Mouse (Mus musculus) midbrain, embryonic 16.5 days (tissue): Measurements from ENCODE around the gene Tex22. TPM values are rescaled to one million over a fixed set of nuclear protein-coding genes. Genes with fewer than 3 reads are reported as not detected.

Experiments used
- ATAC-seq: fragments of 200-750 bp; cut with Nextera tagmentation; 2 replicates; pipeline ENCODE4 v1.8.0; 2017; ENCODE audit warnings: moderate TSS enrichment
- H3K27ac ChIP-seq: fragments of 300-500 bp; sonication (generic); 2 replicates; pipeline ENCODE4 v1.5.1; 2014; ENCODE audit warnings: mild to moderate bottlenecking, low read length, mixed read lengths
- H3K27me3 ChIP-seq: fragments of 300-500 bp; sonication (generic); 2 replicates; pipeline ENCODE4 v1.6.1; 2014; ENCODE audit warnings: low read depth, low read length, mixed read lengths; ENCODE audit not compliant: control insufficient read depth, insufficient read depth
- H3K36me3 ChIP-seq: fragments of 300-500 bp; sonication (generic); 2 replicates; pipeline ENCODE4 v1.6.1; 2014; ENCODE audit warnings: mild to moderate bottlenecking, low read length, moderate library complexity, mixed read lengths; ENCODE audit not compliant: control insufficient read depth, insufficient read depth
- H3K4me1 ChIP-seq: fragments of 300-500 bp; sonication (generic); 2 replicates; pipeline ENCODE4 v1.6.1; 2014; ENCODE audit warnings: mild to moderate bottlenecking, low read length, mixed read lengths; ENCODE audit not compliant: control insufficient read depth, insufficient read depth
- H3K4me2 ChIP-seq: fragments of 300-500 bp; sonication (generic); 2 replicates; pipeline ENCODE4 v1.6.1; 2014; ENCODE audit warnings: mild to moderate bottlenecking, low read length, mixed read lengths
- H3K4me3 ChIP-seq: fragments of 300-500 bp; sonication (generic); 2 replicates; pipeline ENCODE4 v1.5.1; 2014; ENCODE audit warnings: low read depth, mild to moderate bottlenecking, low read length, moderate library complexity, mixed read lengths
- H3K9ac ChIP-seq: fragments of 300-500 bp; sonication (generic); 2 replicates; pipeline ENCODE4 v1.6.1; 2014; ENCODE audit warnings: low read depth, low read length, mixed read lengths
- H3K9me3 ChIP-seq: fragments of 300-500 bp; sonication (generic); replicated peaks from 2 replicates; pipeline ENCODE4 v1.6.1; 2014; ENCODE audit warnings: mild to moderate bottlenecking, low read length, mixed read lengths; ENCODE audit not compliant: control insufficient read depth, poor library complexity, severe bottlenecking
- WGBS: fragments of 180-500 bp; shearing (Covaris S2); extraction: QIAGEN DNeasy Blood & Tissue Kit; methylation state at CpG from one replicate; pipeline ENCODE4 v1.1.7; 2014; 5-methylcytosine and 5-hydroxymethylcytosine counted together
- polyA plus RNA-seq: library from polyadenylated mRNA; unstranded; fragments of >200 nt; fragmentation: Nextera tagmentation; extraction: Ambion mirVana; gene quantifications from 2 replicates; pipeline ENCODE4 v1.2.1, GENCODE M21; 2015

The Tex22 gene
- polyA plus RNA-seq, 1 experiment from 2014 or later, result not detected

DNA sequence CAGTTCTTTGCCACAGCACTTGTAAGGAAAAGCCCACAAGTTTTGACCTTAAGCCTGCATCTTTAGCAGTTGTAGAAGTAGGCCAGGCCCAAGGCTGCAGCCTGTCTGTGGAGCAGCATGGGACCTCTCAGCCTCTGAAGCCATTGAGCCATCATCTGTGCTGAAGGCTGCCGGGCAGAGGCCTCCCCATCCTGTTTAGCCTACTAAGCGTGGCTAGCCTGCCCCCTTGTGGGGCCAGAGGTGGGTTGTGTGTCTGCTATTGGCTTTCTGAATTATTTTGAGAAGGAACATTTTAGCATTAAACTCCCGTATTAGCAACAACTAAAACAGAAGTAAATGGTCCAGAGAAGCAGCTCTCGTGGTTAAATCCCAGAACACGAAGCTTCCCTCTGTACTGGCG, 28.2 kb downstream of the Tex22 start:
- no peaks in the 10 kb centered on the region; the same call in 1 of the 2 replicates for H3K9me3 ChIP-seq
- H3K4me1 ChIP-seq, result peaks cover 25% of the 10 kb centered on the region
- no peak overlapping the region for H3K27ac ChIP-seq
- no peaks in the 10 kb centered on the region for H3K36me3 ChIP-seq
- WGBS, result 53% methylated on average over 6 of the region's 6 CpGs
- peak overlapping the region; percentile 16; the same call in 1 of the 2 replicates for H3K9ac ChIP-seq
- ATAC-seq, result peak; percentile 29; the same call in 1 of the 2 replicates
- H3K4me3 ChIP-seq, result no peak overlapping the region
- no peaks in the 10 kb centered on the region for H3K27me3 ChIP-seq
- H3K4me2 ChIP-seq, result no peak overlapping the region

DNA sequence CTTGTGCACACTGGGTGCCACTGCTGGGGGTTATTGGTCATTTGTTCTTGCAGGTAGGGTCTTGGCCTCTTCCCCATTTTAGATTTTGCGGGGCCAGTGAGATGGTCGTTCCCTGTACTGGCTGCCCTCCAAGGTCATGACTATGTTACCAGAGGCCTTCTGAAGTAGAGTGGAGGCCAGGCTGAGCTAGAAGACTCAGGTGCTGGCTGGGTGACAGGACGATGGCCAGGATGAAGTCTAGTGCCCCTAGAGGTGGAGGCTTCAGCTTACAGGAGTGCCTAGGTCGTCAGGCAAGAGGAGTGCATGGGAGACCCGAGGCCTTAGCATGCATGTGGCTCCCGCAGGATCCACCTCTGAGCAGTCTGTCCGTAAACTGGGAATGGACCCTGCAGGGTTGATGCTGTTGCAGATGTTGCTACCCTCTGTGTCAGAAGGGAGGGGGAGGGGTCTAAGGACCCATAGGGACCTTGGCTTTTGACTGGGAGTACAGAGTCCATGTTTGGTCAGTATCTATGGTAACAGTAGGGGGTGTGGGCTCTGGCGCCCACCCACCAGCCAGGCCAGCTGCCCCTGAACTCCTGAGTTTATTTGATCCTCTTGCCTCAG, 29.6 kb downstream of the Tex22 start:
- Histone ChIP-seq H3K27me3 (no peaks in the 10 kb centered on the region), H3K36me3 (no peaks in the 10 kb centered on the region), H3K9ac (no peak overlapping the region), H3K4me3 (no peak overlapping the region), H3K27ac (no peak overlapping the region), H3K4me1 (peaks cover 20% of the 10 kb centered on the region), H3K9me3 (no peaks in the 10 kb centered on the region; the same call in 1 of the 2 replicates), H3K4me2 (no peak overlapping the region)
- 83% methylated on average over 8 of the region's 8 CpGs for WGBS
- no peak for ATAC-seq

DNA sequence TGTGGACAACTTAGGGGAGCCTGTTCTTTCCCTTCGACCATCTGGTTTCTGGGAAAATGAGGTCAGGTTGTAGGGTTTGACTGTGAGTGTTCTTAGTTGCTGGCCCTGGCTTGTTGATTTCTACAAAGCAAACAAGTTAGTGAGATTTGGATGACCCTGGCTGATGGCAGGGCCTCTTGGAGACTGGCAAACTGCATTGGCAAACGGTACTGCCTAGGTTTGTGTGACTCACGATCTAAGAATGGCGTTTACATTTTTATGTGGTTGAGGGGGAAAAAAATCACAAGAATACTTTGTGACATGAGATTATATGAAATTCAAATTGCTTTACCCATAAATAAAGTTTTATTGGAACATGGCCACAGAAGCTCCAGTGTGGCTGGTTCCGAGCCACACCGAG, 32.1 kb downstream of the Tex22 start:
- Histone ChIP-seq H3K27ac (no peak overlapping the region), H3K9ac (no peak overlapping the region), H3K4me2 (no peak overlapping the region), H3K36me3 (no peaks in the 10 kb centered on the region), H3K4me3 (no peak overlapping the region), H3K4me1 (no peaks in the 10 kb centered on the region; the same call in 1 of the 2 replicates), H3K27me3 (no peaks in the 10 kb centered on the region), H3K9me3 (no peaks in the 10 kb centered on the region; the same call in 1 of the 2 replicates)
- ATAC-seq, result no peak
- WGBS, result 91% methylated on average over 6 of the region's 6 CpGs

DNA sequence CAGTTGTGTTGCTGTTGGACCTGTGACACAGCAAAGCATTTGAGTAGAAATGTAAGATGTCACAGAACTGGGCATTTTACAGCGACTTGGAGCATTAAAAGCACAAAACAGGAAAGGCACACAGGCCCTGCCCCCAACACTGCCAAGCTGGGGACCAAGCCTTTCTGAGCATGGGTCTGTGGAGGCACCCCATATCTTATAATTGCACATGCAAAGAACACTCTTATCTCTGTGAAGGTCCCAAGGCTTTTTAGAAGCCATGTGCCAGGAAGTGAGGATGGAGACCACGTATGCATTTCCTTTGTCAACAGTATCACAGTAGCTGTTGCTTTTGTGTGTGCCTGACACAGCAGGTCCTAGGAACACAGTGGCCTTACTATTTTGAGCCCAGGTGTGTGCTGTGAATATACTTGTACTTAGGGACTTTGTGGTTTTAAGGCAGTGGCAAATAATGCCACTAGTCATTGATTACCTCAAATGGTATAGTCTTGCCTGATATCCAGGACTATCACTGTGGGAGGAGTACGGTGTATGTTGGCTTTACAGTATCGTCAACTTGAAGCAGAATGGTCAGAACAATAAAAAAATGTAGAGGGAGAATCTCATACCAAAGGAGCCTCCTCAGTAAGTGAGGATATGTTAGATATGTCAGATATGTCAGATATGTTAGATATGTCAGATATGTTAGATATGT, 33.3 kb downstream of the Tex22 start:
- no peaks in the 10 kb centered on the region; the same call in 1 of the 2 replicates for H3K4me1 ChIP-seq
- ATAC-seq, result no peak
- no peaks in the 10 kb centered on the region for H3K27me3 ChIP-seq
- no peak overlapping the region for H3K27ac ChIP-seq
- H3K36me3 ChIP-seq, result no peaks in the 10 kb centered on the region
- no peak overlapping the region for H3K4me2 ChIP-seq
- no peak overlapping the region for H3K4me3 ChIP-seq
- H3K9me3 ChIP-seq, result no peaks in the 10 kb centered on the region; the same call in 1 of the 2 replicates
- 91% methylated on average over 4 of the region's 4 CpGs for WGBS
- H3K9ac ChIP-seq, result no peak overlapping the region

DNA sequence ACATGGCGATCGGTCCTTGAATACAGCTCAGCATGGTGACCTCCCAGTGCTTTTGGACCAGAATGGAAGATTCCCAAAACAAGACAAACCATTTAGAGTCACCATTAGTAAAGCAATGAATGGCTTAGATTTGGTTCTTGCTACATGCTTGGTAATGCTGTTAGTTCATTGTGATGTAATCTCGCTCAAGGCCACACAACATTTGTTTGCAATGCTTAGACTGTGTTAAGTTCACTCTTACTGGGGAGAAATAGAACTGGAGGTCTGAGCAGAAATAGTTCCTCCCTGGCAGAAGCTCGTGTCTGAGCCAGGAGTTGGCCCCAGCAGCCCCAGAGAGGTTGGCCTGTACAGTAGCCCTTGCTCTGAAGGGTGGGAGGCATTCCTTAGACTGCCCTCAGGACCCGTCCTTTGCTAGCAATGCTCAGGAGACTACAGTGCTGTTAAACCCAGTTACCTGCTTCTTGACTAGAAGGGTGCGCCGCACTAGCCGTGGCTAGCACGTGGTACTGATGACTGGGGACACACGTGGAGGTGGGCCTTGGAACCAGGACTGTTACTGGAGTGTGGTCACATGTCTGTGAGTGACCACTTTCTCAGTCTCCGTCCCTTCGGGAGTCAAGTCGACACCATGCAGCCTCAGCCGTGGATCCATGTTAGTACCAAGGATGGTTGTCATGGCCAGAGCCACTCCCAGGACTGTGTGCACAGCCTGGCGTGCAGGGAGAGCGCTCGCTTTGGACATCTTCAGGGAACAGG, 34.4 kb downstream of the Tex22 start:
- Histone ChIP-seq H3K9ac (no peak overlapping the region), H3K4me1 (no peaks in the 10 kb centered on the region), H3K4me3 (no peak overlapping the region), H3K9me3 (no peaks in the 10 kb centered on the region; the same call in 1 of the 2 replicates), H3K27me3 (no peaks in the 10 kb centered on the region), H3K27ac (no peak overlapping the region), H3K4me2 (no peak overlapping the region), H3K36me3 (no peaks in the 10 kb centered on the region)
- ATAC-seq, result peak; percentile 9; the same call in 1 of the 2 replicates
- WGBS, result 83% methylated on average over 17 of the region's 17 CpGs

DNA sequence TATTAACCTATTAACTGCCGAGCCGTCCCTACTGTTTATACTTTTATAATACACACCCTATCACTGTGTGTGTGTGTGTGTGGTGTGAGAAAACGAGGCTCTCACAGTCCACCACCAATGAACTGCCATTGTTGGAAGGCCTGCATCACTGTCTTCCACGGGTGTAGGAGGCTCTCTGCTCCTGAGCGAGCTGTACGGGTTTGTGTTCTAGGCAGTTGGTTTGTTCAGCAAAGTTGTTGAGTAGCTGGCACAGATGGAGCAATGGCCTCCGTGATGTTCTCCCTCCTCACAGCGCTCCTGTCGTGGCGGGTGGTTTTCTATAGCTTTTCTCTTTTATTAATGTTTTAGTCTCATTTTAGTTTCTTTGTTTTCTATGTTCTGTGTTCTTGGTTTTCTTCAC, 35.5 kb downstream of the Tex22 start:
- 0 out of 2 replicates have a peak, but pooled peaks cover 5% of the 10 kb centered on the region for H3K36me3 ChIP-seq
- H3K4me3 ChIP-seq, result no peak overlapping the region
- H3K9ac ChIP-seq, result no peak overlapping the region
- H3K4me2 ChIP-seq, result no peak overlapping the region
- no peaks in the 10 kb centered on the region; the same call in 1 of the 2 replicates for H3K9me3 ChIP-seq
- ATAC-seq, result no peak
- WGBS, result 86% methylated on average over 10 of the region's 10 CpGs
- H3K27me3 ChIP-seq, result no peaks in the 10 kb centered on the region
- no peaks in the 10 kb centered on the region for H3K4me1 ChIP-seq
- H3K27ac ChIP-seq, result no peak overlapping the region

DNA sequence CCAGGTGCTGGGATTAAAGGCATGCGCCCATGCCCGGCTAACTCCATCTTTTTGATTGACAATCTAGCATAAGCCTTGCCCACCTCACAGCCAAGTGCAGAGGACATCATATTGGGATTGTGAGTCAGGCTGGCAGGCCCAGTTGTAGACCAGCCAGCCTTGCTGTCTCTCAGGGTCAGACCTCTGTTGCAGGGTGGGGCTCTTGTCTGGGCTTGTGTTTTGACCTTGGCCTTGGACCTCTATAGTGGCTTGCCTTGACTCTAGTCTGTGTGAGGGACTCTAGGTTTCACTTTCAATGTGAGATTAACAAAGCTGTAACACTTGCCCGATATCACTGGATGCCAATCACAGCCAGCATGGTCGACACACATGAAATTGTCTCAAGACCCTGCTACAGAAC, 39.8 kb downstream of the Tex22 start:
- H3K27me3 ChIP-seq, result no peaks in the 10 kb centered on the region
- no peak overlapping the region for H3K4me3 ChIP-seq
- H3K27ac ChIP-seq, result no peak overlapping the region
- 90% methylated on average over 4 of the region's 4 CpGs for WGBS
- no peak overlapping the region for H3K4me2 ChIP-seq
- no peaks in the 10 kb centered on the region for H3K9me3 ChIP-seq
- no peaks in the 10 kb centered on the region for H3K4me1 ChIP-seq
- peaks cover 13% of the 10 kb centered on the region for H3K36me3 ChIP-seq
- no peak for ATAC-seq
- H3K9ac ChIP-seq, result no peak overlapping the region

DNA sequence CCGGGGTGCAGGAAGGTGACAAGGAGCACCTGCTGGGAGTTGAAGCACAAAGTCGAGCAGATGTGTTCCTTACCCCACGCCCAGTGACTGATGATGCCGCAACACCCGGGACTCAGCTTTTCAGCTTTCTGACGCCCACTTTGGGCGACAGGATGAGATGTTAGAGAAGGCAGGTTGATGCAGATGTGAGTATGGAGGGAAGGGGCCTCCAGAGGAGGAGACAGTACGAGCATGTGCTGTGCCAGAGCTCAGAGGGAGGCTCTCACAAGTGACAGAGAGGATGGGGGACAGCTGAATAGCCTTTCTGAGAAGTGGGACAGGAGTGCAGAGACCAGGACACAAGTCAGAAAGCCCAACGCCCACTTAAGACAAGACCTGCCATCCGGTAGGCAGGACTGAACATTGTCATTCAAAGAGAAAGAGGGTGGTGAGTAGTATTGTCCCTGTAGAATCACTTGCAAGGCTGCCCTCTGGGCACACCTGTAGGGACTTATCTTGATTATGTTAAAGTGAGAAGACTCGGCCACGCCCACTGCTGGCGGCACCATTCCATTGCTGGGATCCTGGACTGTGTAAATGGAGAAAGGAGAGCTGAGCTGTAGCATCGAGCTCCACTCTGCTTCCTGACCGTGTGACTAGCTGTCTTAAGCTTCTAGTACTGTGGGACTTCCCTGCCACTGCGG, 40.7 kb downstream of the Tex22 start:
- H3K36me3 ChIP-seq, result peaks cover 13% of the 10 kb centered on the region
- no peaks in the 10 kb centered on the region for H3K27me3 ChIP-seq
- H3K4me2 ChIP-seq, result no peak overlapping the region
- no peak for ATAC-seq
- no peaks in the 10 kb centered on the region for H3K9me3 ChIP-seq
- H3K4me3 ChIP-seq, result no peak overlapping the region
- 89% methylated on average over 16 of the region's 16 CpGs for WGBS
- no peak overlapping the region for H3K9ac ChIP-seq
- no peak overlapping the region for H3K27ac ChIP-seq
- no peaks in the 10 kb centered on the region for H3K4me1 ChIP-seq
